8 mouse cellular contexts compared by ENCODE assay signal in the genomic region with DNA sequence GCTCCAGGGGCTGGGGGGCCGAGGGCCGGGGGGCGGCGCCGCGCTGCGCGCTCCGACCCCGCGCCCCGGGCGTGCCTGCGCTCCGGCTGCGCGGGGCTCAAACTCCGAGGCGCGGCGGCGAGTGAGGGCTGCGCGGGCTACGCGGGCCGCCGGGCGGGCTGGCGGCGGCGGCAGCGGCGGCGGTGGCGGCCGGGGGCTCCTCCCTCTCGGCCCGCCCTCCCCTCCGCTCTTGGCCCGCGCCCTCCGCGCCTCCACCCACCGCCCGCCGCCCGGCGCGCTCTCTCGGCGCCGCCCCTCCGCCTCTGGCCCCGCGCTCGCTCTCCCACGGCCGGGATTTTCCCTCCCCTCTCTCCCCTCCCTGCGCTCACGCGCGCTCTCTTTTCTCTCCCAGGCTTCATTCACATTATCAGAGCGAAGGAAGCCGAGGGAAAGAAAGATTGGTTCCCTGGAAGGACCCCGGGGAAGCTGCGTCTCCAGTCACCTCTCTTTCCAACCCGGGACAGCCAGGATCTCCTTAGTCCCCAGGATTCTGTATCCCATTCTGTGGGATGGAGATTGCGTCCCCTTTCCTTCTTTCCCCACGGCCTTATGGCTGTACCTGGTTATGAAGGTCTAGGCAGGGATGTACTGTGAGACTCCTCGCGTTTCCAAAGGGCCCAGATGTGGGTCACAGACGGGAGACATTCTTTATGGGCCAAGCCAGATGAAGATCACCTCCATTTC. TPM values are rescaled to one million over a fixed set of nuclear protein-coding genes. Genes with fewer than 3 reads are reported as not detected.
DNase-seq lines count a peak whose midpoint lies in the region; ATAC-seq and TF ChIP-seq lines count a peak whose summit lies in the region.

TSS of gene Cacng4 (minus strand) at position 11 of the 723 bp plus-strand sequence.

- peak; percentile 19 for DNase-seq in kidney, adult 2 months
- no peak for DNase-seq in kidney, adult 8-10 months
- peak; percentile 47 for DNase-seq in adrenal gland, postnatal 10 days
- peak; percentile 59 to 64 for DNase-seq in kidney, postnatal 4 days
- DNase-seq in midbrain, embryonic 10.5 days (ENCODE audit: low spot score) = peak; percentile 66
- DNase-seq in testis, postnatal 14 days (ENCODE audit: low spot score) = peak; percentile 38

- peak; percentile 58 for ATAC-seq in forebrain, embryonic 12.5 days (ENCODE audit: low FRiP score)
- ATAC-seq in megakaryocyte-erythroid progenitor cell, adult 5-6 weeks (replicated peaks; ENCODE audit: low FRiP score, low TSS enrichment, poor library complexity, severe bottlenecking) = no peak

- H3K4me3 ChIP-seq in kidney, adult 2 months (ENCODE audit: insufficient read depth, low read depth, low read length) = peak within 1 kb of the TSS; percentile 46
- peak within 1 kb of the TSS; percentile 84 for H3K4me3 ChIP-seq in forebrain, embryonic 12.5 days (replicated peaks)
- H3K4me3 ChIP-seq in midbrain, embryonic 10.5 days = peak within 1 kb of the TSS; percentile 76

- no peaks in the 10 kb centered on the region for H3K36me3 ChIP-seq in kidney, adult 2 months (ENCODE audit: control insufficient read depth, insufficient read depth, low read length)
- H3K36me3 ChIP-seq in forebrain, embryonic 12.5 days (replicated peaks) = peaks cover 4% of the 10 kb centered on the region
- H3K36me3 ChIP-seq in midbrain, embryonic 10.5 days = peaks cover 9% of the 10 kb centered on the region

- H3K9me3 ChIP-seq in forebrain, embryonic 12.5 days = no peaks in the 10 kb centered on the region
- no peaks in the 10 kb centered on the region for H3K9me3 ChIP-seq in midbrain, embryonic 10.5 days (replicated peaks)

- TF ChIP-seq CTCF in kidney, adult 2 months (conservative IDR thresholded peaks at IDR 0.05; ENCODE audit: insufficient read depth, insufficient read length, low read depth, low read length) = no peak

- peak within 1 kb of the TSS; percentile 88 for H3K4me2 ChIP-seq in forebrain, embryonic 12.5 days

- 11% methylated on average over 45 of the region's 73 CpGs for WGBS in kidney, adult 2 months
- under 1% methylated on average over 38 of the region's 73 CpGs for WGBS in forebrain, embryonic 12.5 days
- 12% methylated on average over 51 of the region's 73 CpGs for WGBS in midbrain, embryonic 10.5 days

- no peak for TF ChIP-seq POLR2A in kidney, adult 2 months (IDR thresholded peaks at IDR 0.05; ENCODE audit: low read depth, low read length)

- peak within 1 kb of the TSS; percentile 85 for H3K9ac ChIP-seq in forebrain, embryonic 12.5 days

- H3K27ac ChIP-seq in kidney, adult 2 months (ENCODE audit: insufficient read depth, low read depth, low read length) = no peak within 1 kb of the TSS
- H3K27ac ChIP-seq in forebrain, embryonic 12.5 days = peak within 1 kb of the TSS; percentile 94
- H3K27ac ChIP-seq in midbrain, embryonic 10.5 days (replicated peaks) = peak within 1 kb of the TSS; percentile 96

- no peaks in the 10 kb centered on the region; the same call in 1 of the 2 replicates for H3K27me3 ChIP-seq in kidney, adult 2 months (replicated peaks; ENCODE audit: control insufficient read depth, insufficient read depth, low read length)
- peaks cover 34% of the 10 kb centered on the region for H3K27me3 ChIP-seq in forebrain, embryonic 12.5 days
- H3K27me3 ChIP-seq in midbrain, embryonic 10.5 days (ENCODE audit: low read depth, poor library complexity, severe bottlenecking) = peaks cover 80% of the 10 kb centered on the region

- H3K4me1 ChIP-seq in kidney, adult 2 months (ENCODE audit: control insufficient read depth, insufficient read depth, low read length) = no peaks in the 10 kb centered on the region
- H3K4me1 ChIP-seq in forebrain, embryonic 12.5 days = peaks cover 67% of the 10 kb centered on the region
- peaks cover 71% of the 10 kb centered on the region for H3K4me1 ChIP-seq in midbrain, embryonic 10.5 days

RNA-seq across cellular contexts. Expression of gene Cacng4, which starts in this region (rescaled TPM):
- polyA plus RNA-seq in kidney, adult 2 months (2012; rRNA removed) = 0.31 and 0.69 TPM in 2 replicates
- total RNA-seq in adrenal gland, postnatal 10 days (2021) = 1 to 10 TPM; 4.5 TPM
- polyA plus RNA-seq in forebrain, embryonic 12.5 days (2016; fragmentation: Nextera tagmentation; extraction: Ambion mirVana) = 21.0 and 22.8 TPM in 2 replicates
- 8.9 and 14.3 TPM in 2 replicates for polyA plus RNA-seq in midbrain, embryonic 10.5 days (2016; fragmentation: Nextera tagmentation; extraction: Ambion mirVana)
- total RNA-seq in megakaryocyte-erythroid progenitor cell, adult 5-6 weeks (2014; fragmentation: Nextera tagmentation) = not detected in 2 replicates
- total RNA-seq in megakaryocyte-erythroid progenitor cell, adult 5-6 weeks (2017) = not detected in 2 replicates

Comparison
In these comparisons a context has a peak if more than half of its experiments do, and no peak if none do; other contexts are left out.
1. RNA of gene Cacng4 (total RNA-seq): 4.5 TPM in adrenal gland, postnatal 10 days; not detected in megakaryocyte-erythroid progenitor cell, adult 5-6 weeks; every median in the first group is over 4 times any median in the second.
2. DNase-seq: peak in adrenal gland, postnatal 10 days (single experiment), kidney, postnatal 4 days (2 of 2), midbrain, embryonic 10.5 days (single experiment) and testis, postnatal 14 days (single experiment); none in kidney, adult 8-10 months (0 of 2).
3. Peak in DNase-seq and H3K4me3 ChIP-seq in kidney, adult 2 months; RNA of the gene not detected or under 1 TPM.
4. Peak in every context shown above with its lines, with median percentiles within 50 percentile points of each other: H3K4me3 ChIP-seq.